Mouse (Mus musculus): ENCODE data around the gene Man1c1.

Gene Man1c1

GRCm38 (mm10) chr4:134601981-134602380 lies 102.1 kb downstream of the Man1c1 start:
- DNase-seq, result no peak

DNA sequence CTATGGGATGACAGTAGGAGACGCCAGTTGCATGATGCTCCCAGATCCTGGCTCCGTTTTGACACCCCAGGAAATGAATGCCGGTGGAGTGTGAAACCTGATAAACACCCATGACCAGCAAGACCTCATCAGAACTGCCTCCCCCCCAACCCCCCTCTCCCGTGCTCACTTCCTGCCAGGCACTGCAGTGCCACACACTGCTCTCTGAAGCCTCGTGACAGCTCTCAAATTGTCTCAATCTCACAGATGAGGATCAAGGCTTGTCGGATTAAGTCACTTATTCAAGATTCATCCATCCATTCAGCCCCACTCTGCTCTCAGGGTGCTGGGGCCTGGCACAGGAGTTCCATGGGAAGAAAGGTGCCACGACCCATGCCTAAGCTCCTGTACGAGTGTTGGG lies 102.7 kb downstream of the Man1c1 start:
- no peak for DNase-seq

DNA sequence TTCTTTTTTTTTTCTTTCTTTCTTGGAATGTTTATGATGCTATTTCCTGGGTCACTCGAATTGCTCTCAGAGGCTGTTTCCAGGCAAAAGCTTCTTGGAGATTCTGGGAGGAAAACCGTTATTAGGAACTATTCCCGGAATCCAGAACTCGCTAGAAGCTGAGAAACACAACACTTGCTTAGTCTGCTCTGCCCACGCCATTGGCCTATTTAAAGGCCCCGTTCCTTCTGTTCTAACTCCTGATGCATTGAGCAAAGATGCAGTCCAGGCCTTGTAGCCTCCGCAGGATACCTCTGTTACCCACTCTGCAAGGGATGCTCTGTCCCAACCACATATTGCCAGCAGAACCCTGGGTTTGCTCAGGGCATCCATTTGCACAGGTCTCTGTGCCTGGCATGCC lies 103.3 kb downstream of the Man1c1 start:
- DNase-seq, result no peak

GRCm38 (mm10) chr4:134600060-134600459 lies 104.0 kb downstream of the Man1c1 start:
- peak; percentile 67 for DNase-seq

DNA sequence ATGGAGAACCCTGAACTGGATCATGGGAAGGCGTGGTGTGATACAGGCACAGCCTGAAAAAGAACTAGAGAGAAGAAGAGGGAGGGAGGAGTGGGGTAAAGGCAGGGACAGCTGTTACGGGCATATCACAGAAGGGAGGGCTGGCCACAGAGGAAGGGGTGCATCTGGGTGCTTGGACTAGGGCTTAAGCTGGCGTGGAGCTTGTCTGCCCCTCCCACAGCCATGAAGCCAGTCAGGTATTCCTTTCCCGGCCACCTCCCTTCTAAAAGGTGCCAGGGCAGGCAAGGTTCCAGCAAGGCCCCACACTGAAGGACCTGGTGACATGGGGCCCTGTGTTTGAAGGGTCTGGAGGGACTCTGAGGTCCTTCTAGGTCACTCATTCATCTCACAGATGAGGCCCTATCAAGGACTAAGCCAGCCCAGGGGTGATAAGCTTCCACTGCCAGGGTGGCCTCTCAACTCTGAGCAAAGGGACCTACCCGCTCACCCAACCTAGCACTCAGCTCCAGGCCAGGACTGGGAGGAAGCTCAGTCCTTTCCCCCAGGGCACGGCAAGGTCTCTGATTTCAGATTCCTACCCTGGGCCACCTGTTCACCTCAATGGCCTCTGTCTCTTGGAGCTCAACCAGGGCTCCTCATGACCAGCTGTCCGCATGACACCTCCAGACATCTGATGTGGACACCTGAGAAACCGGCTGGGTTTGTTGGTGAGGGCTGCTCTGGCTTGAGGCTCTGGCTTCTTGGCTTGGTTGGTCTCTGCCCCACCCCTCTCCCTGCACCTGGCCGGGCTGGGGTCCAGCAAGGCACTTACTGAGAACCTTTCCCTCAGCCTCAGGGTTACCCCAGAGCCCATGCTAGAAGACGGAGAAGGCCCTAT lies 107.0 kb downstream of the Man1c1 start:
- peak; percentile 85 for DNase-seq

DNA sequence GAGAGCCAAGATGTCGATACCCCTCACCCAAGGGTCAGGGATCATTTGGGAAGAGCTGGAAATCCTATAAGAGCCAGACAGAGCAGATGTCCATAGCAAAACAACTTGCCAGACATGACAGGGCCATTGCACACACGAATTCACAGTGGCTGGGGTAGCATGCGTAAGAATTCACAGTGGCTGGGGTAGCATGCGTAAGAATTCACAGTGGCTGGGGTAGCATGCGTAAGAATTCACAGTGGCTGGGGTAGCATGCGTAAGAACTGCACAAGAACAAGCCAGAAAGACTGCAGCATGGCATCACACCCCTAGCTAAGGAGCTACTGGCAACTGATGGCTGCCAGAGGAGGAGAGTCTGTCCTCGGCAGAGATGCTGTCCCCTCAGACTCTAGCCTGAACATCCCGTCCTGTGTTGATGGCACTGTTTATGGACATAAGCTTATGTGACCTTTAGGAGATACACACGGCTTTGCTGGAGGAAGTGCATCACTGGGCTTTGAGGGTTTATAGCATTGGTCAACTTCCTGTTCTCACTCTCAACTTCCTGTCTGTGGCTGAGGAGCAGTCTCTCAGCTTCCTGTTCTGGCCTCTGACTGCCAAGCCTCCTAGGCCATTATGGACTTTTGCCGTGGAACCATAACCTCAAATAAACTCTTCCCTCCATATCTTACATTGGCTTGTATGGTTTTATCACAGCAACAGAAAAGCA lies 109.2 kb downstream of the Man1c1 start:
- no peak for DNase-seq

- peak; percentile 71 for DNase-seq
These were observed 111.6 kb downstream of the Man1c1 start for GRCm38 (mm10) chr4:134592442-134592841.

DNA sequence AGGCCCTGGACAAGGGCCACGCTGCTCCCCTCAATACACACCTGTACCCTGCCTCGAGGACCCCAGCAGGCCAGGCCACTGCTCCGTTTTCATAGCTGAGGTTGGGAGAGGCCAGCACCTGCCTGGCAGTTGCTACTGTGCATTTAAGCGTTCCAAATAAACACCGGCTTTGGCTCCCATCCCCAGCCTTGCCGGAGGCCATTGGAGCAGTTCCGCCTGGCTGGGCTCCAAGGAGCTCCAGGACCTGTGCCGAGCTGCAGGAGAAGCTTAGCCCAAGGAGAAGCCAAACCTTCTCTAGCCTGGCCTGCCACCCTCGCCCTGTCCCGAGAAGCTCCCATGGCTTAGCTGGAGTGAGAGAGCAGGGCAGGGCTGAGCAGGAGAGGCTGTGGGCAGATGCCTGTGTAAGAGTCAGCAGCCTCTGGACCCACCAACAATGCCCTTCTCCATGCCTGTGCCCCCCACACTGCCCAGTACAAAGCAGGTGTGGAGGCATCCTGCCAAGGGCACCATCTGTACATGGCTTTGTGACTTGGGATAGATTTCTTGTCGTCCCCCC lies 112.5 kb downstream of the Man1c1 start:
- peak; percentile 99 for DNase-seq

DNA sequence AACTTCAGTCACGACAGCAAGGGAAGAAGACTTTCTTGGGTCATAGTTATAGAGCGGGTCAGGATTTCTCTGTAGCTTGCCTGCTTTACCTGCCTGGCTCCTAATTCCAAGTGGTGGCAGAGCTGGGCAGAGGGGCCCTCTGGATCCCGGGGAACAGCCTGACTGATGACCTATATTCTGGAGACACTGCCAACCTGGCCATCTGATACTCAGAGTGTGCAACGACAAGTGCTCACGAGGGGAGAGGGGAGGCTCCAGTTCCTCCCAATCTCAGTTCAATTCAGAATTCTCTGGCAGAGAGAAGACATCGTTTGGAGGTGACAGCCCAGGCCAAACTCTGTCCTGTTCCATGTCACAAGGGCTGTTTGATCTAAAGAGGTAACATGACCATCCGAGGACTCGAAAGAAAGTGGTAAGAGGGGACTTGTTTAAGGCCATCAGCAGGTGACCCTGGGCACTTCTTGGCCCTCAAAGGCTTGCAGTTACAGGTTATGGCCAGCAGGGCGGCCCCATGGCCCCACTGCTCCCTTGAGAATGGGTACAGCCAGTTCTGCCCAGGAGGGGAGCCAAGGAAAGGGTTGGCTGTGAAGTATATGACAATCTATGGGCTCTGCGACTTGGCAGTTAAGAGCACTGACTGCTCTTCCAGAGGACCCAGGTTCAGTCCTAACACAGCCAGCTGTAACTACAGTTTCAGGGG lies 113.7 kb downstream of the Man1c1 start:
- DNase-seq, result peak; percentile 73

- no peak for DNase-seq
These were observed 114.3 kb downstream of the Man1c1 start for GRCm38 (mm10) chr4:134589786-134590185.

DNA sequence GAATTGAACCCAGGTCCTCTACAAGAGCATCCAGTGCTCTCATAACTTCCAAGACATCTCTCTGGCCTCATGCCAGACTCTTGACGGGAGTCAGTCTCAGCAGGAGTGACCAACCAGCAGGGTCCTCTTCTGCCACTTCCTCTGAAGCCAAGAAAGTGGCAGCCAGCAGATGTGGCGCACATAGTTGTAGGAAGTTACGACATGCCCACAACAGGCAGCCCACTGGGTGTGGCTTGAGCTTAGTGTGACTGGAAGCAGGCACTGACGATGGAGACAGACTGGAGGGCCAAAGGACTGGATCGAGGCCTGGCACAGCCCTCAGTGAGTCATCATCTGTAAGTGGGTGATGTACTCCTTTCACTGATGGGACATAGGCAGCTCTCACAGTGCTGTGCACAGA lies 115.1 kb downstream of the Man1c1 start:
- DNase-seq, result no peak

- DNase-seq, result no peak
These were observed 115.8 kb downstream of the Man1c1 start for GRCm38 (mm10) chr4:134588287-134588686.

DNA sequence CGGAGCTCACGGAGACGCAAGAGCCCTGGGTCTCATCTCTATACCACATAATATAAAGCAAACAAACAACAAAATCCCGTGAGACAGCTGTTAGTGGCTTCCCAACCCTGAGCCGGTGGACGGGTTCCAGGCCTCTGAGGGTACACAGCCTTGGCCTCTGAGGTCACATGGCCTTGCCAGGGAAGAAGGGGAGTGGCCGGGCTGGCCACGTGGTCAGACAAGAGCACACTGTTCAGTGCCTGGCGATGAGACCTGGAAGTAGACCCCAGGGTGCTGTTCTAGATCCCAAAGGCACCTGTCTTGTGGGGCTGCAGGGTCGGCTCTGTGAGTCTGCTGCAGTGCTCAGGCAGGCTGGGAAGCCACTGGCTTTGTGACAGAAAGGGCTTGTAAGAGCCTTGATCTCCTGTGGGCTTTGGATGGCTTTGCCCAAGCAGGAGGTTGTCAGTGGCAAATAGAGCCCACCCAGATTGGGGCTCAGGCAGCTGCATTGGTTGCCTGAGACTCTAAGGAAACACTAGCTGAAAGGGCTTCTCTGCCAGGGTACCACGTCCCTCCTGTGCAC lies 116.4 kb downstream of the Man1c1 start:
- no peak for DNase-seq

DNA sequence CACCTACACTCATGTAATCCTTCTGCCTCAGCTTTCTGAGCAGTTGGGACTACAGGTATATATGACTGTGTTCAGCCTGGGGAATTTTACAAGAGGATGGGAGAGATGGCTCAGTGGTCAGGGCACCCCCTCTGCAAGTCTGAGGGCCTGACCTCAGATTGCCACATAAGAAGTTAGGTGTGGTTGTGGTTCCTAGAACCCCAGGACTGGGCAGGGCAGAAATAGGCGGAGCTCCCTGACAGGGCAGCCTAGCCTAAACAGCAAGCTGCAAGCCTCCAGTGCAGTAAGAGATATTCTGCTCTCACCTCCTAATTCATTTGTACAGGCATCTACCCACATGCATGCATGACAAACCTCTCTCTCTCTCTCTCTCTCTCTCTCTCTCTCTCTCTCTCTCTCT lies 117.5 kb downstream of the Man1c1 start:
- DNase-seq, result no peak

- no peak for DNase-seq
These were observed 118.0 kb downstream of the Man1c1 start for GRCm38 (mm10) chr4:134586126-134586525.

- no peak for DNase-seq
These were observed 120.6 kb downstream of the Man1c1 start for GRCm38 (mm10) chr4:134583513-134583912.

GRCm38 (mm10) chr4:134581365-134581764 lies 122.7 kb downstream of the Man1c1 start:
- DNase-seq, result no peak

- DNase-seq, result peak; percentile 87
These were observed 123.5 kb downstream of the Man1c1 start for GRCm38 (mm10) chr4:134580351-134581148.

DNA sequence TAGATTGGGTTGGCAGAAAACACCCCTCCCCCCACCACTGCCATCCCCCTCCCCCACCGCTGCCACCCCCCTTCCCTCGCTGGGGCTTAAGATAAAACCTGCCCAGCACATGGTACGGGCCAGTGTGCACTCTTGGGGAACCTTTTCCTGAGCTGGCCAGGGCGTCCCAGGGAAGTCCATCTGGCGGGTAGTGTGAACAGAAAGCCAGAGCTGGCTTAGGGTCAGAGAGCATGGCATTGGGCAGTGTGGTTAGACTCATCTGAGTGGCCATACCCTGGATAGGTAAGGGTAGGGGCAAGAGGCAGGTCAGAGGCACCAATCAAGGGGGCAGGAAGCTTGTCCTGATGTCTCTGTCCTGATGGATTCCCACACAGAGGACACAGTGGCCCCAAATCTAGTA lies 124.5 kb downstream of the Man1c1 start:
- DNase-seq, result peak; percentile 73

DNA sequence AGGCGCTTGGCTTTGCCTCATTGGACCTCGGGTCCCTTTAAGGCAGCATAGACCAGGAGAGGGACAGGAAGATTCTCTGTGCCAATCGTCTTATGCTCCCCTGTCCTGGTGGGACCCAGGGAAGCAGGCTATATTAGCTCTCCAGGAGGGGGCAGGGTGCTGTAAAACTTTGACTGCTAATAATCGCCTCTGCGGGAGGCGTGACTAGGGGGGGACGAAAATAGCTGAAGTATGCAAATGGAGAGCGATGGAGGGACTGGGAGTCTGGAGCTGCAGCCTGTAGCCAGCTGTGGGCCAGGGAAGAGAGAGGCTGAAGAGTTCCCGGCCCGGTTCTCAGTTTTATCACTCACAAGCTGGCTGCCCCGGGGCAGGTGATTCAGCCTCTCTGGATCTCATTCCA lies 124.9 kb downstream of the Man1c1 start:
- no peak for DNase-seq

DNA sequence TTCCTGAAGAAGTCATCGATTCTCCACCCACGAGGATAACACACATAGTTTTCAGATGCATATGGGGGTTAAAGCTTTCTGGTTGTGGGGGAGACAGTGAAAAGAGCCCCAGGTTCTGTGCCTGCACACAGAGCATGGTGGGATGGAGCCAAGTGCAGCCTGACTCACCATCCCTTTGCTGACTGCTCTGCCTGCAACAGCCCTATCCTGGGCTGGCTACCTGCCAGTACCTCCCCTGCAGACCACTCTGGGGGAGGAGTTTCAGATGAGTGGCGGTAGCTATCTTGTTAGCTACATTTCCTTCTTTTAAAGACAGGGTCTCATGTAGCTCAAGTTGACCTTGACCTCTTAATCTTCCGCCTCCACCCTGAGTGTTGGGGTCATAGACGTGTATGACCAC lies 125.7 kb downstream of the Man1c1 start:
- no peak for DNase-seq

DNA sequence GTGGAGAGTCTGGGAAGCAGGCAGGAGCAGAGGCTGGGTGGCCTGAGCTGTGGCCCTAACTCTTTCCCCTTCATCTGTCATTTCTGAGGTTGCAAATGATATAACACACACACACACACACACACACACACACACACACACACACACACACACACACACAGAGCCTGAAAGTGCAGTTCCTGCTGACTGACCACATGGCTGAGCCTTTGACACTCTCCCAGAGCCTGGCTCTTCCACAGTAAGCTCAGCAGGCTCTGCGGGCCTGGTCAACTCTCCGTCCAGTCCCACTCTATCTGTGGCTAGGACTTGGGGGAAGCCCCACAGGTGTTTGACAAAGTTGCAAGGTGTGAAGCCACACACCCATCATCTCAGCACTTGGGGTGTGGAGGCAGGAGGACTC lies 126.8 kb downstream of the Man1c1 start:
- no peak for DNase-seq
